Mouse (Mus musculus): ENCODE results near the gene Tmtc1.

The Tmtc1 gene

GRCm38 (mm10) chr6:148302261-148302660 is 141.9 kb downstream of the Tmtc1 start:
- no peak for DNase-seq

- no peak for DNase-seq
These were observed 147.1 kb downstream of the Tmtc1 start for GRCm38 (mm10) chr6:148297086-148297485.

GRCm38 (mm10) chr6:148296418-148296817 is 147.8 kb downstream of the Tmtc1 start:
- no peak for DNase-seq

- DNase-seq: no peak
These were observed 149.7 kb downstream of the Tmtc1 start for GRCm38 (mm10) chr6:148294506-148294905.

GRCm38 (mm10) chr6:148290865-148291264 is 153.3 kb downstream of the Tmtc1 start:
- DNase-seq: no peak

- DNase-seq: peak; percentile 5 to 49
These were observed 160.8 kb downstream of the Tmtc1 start for GRCm38 (mm10) chr6:148283224-148283881.

- no peak for DNase-seq
These were observed 164.9 kb downstream of the Tmtc1 start for GRCm38 (mm10) chr6:148279240-148279639.

GRCm38 (mm10) chr6:148276418-148276817 is 167.8 kb downstream of the Tmtc1 start:
- no peak for DNase-seq

- DNase-seq: no peak
These were observed 169.1 kb downstream of the Tmtc1 start for GRCm38 (mm10) chr6:148275046-148275445.

- DNase-seq: no peak
These were observed 183.5 kb downstream of the Tmtc1 start for GRCm38 (mm10) chr6:148260729-148261101.

- no peak for DNase-seq
These were observed 184.0 kb downstream of the Tmtc1 start for GRCm38 (mm10) chr6:148259979-148260728.

GRCm38 (mm10) chr6:148259074-148259473 is 185.1 kb downstream of the Tmtc1 start:
- no peak for DNase-seq

- DNase-seq: no peak
These were observed 186.4 kb downstream of the Tmtc1 start for GRCm38 (mm10) chr6:148257805-148258204.

GRCm38 (mm10) chr6:148256109-148256508 is 188.1 kb downstream of the Tmtc1 start:
- no peak for DNase-seq

GRCm38 (mm10) chr6:148255395-148256053 is 188.7 kb downstream of the Tmtc1 start:
- no peak for DNase-seq

- no peak for DNase-seq
These were observed 195.0 kb downstream of the Tmtc1 start for GRCm38 (mm10) chr6:148249221-148249620.

- peak; percentile 65 to 80 for DNase-seq
These were observed 195.6 kb downstream of the Tmtc1 start for GRCm38 (mm10) chr6:148248625-148249024.

GRCm38 (mm10) chr6:148246544-148246943 is 197.6 kb downstream of the Tmtc1 start:
- DNase-seq: no peak

GRCm38 (mm10) chr6:148244836-148245235 is 199.4 kb downstream of the Tmtc1 start:
- DNase-seq: peak in 1 of 2 experiments; percentile 22

- no peak for DNase-seq
These were observed 201.9 kb downstream of the Tmtc1 start for GRCm38 (mm10) chr6:148242304-148242703.

GRCm38 (mm10) chr6:148241685-148242084 is 202.5 kb downstream of the Tmtc1 start:
- DNase-seq: no peak

- no peak for DNase-seq
These were observed 204.9 kb downstream of the Tmtc1 start for GRCm38 (mm10) chr6:148239311-148239710.

- no peak for DNase-seq
These were observed 206.7 kb downstream of the Tmtc1 start for GRCm38 (mm10) chr6:148237453-148237852.

Data from kidney, postnatal 36 days (tissue).